Mouse (Mus musculus) lung, embryonic 15.5 days (tissue): ENCODE measurements around the gene Myo1d. TPM values are rescaled to one million over a fixed set of nuclear protein-coding genes. Genes with fewer than 3 reads are reported as not detected.

Experiments used
- ATAC-seq: fragments of 200-750 bp; cut with Nextera tagmentation; 2 replicates; pipeline ENCODE4 v1.8.0; 2017; ENCODE audit warnings: moderate number of reproducible peaks, borderline replicate concordance; ENCODE audit not compliant: low FRiP score, low TSS enrichment; ENCODE audit errors: extremely low read depth
- H3K27ac ChIP-seq: fragments of 300-500 bp; sonication (generic); 2 replicates; pipeline ENCODE4 v1.5.1; 2015; ENCODE audit warnings: moderate library complexity, mild to moderate bottlenecking, inconsistent platforms
- H3K27me3 ChIP-seq: fragments of 300-500 bp; sonication (generic); 2 replicates; pipeline ENCODE4 v1.6.1; 2015; ENCODE audit warnings: inconsistent platforms
- H3K36me3 ChIP-seq: fragments of 300-500 bp; sonication (generic); 2 replicates; pipeline ENCODE4 v1.6.1; 2015; ENCODE audit warnings: inconsistent platforms
- H3K4me1 ChIP-seq: fragments of 300-500 bp; sonication (generic); 2 replicates; pipeline ENCODE4 v1.6.1; 2015; ENCODE audit warnings: inconsistent platforms
- H3K4me2 ChIP-seq: fragments of 300-500 bp; sonication (generic); 2 replicates; pipeline ENCODE4 v1.6.1; 2015; ENCODE audit warnings: inconsistent platforms, mild to moderate bottlenecking, moderate library complexity
- H3K4me3 ChIP-seq: fragments of 300-500 bp; sonication (generic); 2 replicates; pipeline ENCODE4 v1.5.1; 2015; ENCODE audit warnings: mild to moderate bottlenecking, inconsistent platforms
- H3K9ac ChIP-seq: fragments of 300-500 bp; sonication (generic); 2 replicates; pipeline ENCODE4 v1.6.1; 2015; ENCODE audit warnings: inconsistent platforms
- H3K9me3 ChIP-seq: fragments of 300-500 bp; sonication (generic); 2 replicates; pipeline ENCODE4 v1.6.1; 2016; ENCODE audit warnings: inconsistent platforms
- WGBS: fragments of 180-500 bp; shearing (Covaris S2); methylation state at CpG from one replicate; pipeline ENCODE4 v1.1.7; 2015; 5-methylcytosine and 5-hydroxymethylcytosine counted together
- polyA plus RNA-seq: library from polyadenylated mRNA; unstranded; fragments of >200 nt; fragmentation: Nextera tagmentation; extraction: Ambion mirVana; gene quantifications from 2 replicates; pipeline ENCODE4 v1.2.1, GENCODE M21; 2015

The Myo1d gene
- polyA plus RNA-seq, 1 experiment from 2014 or later = 18.8 TPM

DNA sequence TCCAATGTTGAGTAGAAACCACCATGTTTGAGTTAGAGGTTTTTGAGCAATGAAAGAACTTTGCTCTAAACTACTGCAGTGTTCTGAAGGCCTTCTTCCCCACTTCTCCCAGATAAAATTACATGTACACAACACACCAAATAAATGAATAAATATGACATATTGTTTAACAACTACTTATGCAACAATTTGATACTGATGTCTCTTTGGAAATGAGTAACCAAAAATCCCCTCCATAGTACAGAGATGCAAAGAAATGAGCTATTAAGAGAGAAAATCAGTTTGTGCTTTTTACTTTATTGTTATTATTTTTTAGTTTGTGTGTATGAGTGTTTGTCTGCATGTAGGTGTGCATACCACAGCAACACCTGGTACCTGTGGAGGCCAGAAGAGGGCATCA is 273.3 kb downstream of the Myo1d start:
- ATAC-seq = no peak
- Histone ChIP-seq H3K27me3 (no peaks in the 10 kb centered on the region), H3K27ac (no peak overlapping the region), H3K4me3 (no peak overlapping the region), H3K4me1 (peaks cover 18% of the 10 kb centered on the region; the same call in 1 of the 2 replicates), H3K9ac (no peak overlapping the region), H3K36me3 (no peaks in the 10 kb centered on the region), H3K4me2 (no peak overlapping the region), H3K9me3 (no peaks in the 10 kb centered on the region)

DNA sequence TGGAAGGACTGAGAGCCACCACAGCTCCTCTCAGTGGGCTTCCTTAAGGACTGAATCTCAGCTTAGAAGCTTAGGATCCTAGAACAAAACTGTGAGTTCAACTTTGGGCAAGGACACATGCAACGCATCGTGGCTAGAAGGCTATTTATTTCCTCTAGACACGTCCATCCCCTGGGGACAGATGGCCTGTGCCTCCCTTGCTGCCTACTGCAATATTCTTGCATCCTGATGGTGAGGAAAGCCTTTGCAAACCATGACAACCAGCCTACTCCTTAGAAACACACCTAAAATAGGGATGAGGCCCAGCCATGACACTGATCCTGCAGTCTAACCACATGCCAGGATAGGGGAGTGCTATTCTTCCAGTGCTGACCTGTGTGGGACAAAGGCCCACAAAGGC is 274.2 kb downstream of the Myo1d start:
- Histone ChIP-seq H3K27me3 (no peaks in the 10 kb centered on the region), H3K4me1 (peaks cover 18% of the 10 kb centered on the region; the same call in 1 of the 2 replicates), H3K4me2 (no peak overlapping the region), H3K27ac (no peak overlapping the region), H3K4me3 (no peak overlapping the region), H3K9me3 (no peaks in the 10 kb centered on the region), H3K36me3 (no peaks in the 10 kb centered on the region), H3K9ac (no peak overlapping the region)
- no peak for ATAC-seq
- 70% methylated on average over 3 of the region's 3 CpGs for WGBS

DNA sequence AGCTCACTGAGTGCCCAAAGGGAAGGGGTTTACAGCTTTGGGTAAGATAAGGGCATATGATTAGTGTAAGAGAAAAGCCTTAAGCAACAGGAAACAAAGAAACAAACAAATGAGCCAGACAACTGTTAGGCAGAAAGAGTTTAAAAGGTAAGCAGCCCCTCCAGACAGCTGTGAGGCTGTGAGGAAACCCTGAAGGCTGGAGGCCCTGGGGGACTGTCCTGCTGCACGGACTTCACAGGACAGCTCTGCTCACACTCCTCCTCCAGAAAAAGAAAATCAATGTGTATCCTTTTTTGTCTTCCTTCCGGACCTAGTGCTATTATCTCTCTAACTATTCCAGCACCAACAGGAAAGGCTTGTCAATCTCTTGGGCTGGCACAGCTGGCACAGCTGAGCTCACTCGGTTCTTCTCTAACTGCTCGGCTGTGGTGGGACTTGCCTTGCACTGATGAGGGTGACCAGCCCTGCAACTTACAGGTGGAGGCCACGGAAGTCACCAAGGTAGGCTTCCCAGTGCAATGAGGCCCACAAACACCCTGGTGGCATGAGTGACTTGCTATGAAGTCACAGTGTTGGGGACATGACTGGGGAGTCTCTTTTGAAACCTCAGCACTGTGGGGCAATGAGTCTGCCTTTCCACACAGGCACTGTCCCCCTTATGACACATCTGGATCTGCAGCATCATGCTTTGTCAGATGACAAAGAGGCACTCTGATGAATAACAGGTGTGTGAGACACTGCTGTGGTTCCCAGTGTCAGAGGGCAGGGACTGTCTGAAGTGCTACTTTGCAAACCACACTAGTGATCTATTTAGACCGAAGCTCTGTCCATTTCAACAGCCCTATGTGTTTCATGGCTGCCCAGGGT is 275.1 kb downstream of the Myo1d start:
- 40% methylated on average over 6 of the region's 6 CpGs for WGBS
- H3K9ac ChIP-seq = no peak overlapping the region
- H3K27ac ChIP-seq = no peak overlapping the region
- H3K4me2 ChIP-seq = no peak overlapping the region
- no peaks in the 10 kb centered on the region for H3K27me3 ChIP-seq
- H3K4me1 ChIP-seq = peaks cover 18% of the 10 kb centered on the region; the same call in 1 of the 2 replicates
- ATAC-seq = no peak
- no peaks in the 10 kb centered on the region for H3K9me3 ChIP-seq
- H3K4me3 ChIP-seq = no peak overlapping the region
- no peaks in the 10 kb centered on the region for H3K36me3 ChIP-seq

DNA sequence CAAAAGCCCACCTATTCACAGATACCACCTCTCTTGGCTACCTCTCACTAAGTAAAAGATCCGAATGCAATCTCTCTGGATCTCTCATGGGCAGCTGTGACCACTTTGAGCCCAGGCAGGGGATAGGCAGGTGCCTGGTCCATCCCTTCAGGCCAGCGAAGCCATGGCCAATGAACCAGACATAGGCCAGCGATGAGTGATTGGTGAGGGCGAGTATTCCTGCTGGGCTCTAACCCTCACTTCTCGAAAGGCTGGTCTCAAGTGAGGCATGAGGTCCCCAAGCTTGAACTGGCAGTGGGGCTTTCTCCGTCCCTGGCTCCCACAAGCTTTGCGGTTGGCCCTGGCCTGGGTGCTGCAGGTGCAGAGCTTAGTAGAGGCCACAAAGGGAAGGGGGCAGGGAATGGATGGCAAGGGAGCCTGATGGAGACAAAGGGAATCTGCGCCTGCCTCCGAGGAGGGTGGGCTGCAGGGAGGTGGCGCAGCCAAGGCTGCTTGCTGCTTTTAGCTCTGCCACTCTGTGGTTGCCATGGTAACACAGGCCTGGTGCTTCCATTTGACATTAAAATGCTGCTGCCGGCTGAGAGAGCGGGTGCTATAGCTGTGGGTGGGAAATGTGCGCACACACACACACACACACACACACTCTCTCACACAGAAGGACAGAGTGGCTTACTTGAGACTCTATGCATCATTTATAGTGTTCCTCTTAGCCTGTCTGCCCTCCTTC is 275.9 kb downstream of the Myo1d start:
- WGBS = 39% methylated on average over 13 of the region's 13 CpGs
- no peak overlapping the region for H3K27ac ChIP-seq
- ATAC-seq = 0 out of 2 replicates have a peak, but pooled peaks have one; percentile 27
- no peaks in the 10 kb centered on the region for H3K36me3 ChIP-seq
- no peaks in the 10 kb centered on the region for H3K27me3 ChIP-seq
- no peaks in the 10 kb centered on the region for H3K9me3 ChIP-seq
- no peak overlapping the region for H3K9ac ChIP-seq
- peaks cover 18% of the 10 kb centered on the region for H3K4me1 ChIP-seq
- H3K4me3 ChIP-seq = no peak overlapping the region
- no peak overlapping the region for H3K4me2 ChIP-seq

DNA sequence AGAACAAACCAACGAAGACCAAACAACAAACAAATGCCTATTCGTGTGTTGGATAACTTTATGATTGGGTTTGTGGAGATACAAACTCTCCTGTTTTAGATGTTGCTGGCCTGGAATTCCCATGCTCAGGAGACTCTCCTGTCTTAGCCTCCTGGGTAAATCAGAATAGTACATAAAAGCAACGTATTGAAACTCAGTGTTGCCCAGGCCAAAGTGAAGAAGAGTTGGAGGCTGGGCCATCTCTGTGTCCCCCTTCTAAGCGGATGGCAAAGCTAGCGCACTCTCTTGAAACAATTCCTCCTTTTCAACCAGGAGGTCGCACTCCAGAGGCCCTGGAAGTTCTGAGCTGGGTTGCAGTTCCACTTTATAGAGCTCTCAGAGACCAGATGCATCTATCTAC is 276.5 kb downstream of the Myo1d start:
- no peak overlapping the region for H3K27ac ChIP-seq
- H3K4me3 ChIP-seq = no peak overlapping the region
- ATAC-seq = no peak
- peaks cover 18% of the 10 kb centered on the region for H3K4me1 ChIP-seq
- 81% methylated on average over 6 of the region's 6 CpGs for whole genome bisulfite sequencing
- no peaks in the 10 kb centered on the region for H3K36me3 ChIP-seq
- H3K4me2 ChIP-seq = no peak overlapping the region
- H3K9me3 ChIP-seq = no peaks in the 10 kb centered on the region
- H3K27me3 ChIP-seq = no peaks in the 10 kb centered on the region
- H3K9ac ChIP-seq = no peak overlapping the region

DNA sequence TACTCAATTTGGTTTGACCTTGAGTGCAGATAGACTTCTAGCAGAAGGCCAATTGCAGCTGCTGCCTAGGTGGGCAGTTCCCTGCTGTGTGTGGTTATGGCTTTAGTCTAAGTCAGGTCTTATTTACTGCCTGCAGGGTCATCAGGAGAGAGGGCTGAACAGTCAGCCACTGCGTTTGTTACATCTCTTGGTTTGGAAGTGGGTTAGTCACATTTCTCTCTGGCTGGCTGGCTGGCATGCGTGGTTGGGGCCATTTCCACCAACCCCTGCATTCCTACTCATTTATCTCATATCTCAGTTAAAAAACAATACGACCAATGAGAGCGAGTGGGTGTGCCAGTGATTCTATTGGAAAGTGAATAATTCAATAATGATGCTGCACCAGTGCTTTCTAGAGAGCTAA is 280.3 kb downstream of the Myo1d start:
- WGBS = 75% methylated on average over 4 of the region's 4 CpGs
- Histone ChIP-seq H3K4me3 (no peak overlapping the region), H3K9me3 (no peaks in the 10 kb centered on the region), H3K4me2 (no peak overlapping the region), H3K9ac (no peak overlapping the region), H3K27me3 (no peaks in the 10 kb centered on the region), H3K36me3 (no peaks in the 10 kb centered on the region), H3K27ac (no peak overlapping the region), H3K4me1 (peaks cover 18% of the 10 kb centered on the region)
- no peak for ATAC-seq

DNA sequence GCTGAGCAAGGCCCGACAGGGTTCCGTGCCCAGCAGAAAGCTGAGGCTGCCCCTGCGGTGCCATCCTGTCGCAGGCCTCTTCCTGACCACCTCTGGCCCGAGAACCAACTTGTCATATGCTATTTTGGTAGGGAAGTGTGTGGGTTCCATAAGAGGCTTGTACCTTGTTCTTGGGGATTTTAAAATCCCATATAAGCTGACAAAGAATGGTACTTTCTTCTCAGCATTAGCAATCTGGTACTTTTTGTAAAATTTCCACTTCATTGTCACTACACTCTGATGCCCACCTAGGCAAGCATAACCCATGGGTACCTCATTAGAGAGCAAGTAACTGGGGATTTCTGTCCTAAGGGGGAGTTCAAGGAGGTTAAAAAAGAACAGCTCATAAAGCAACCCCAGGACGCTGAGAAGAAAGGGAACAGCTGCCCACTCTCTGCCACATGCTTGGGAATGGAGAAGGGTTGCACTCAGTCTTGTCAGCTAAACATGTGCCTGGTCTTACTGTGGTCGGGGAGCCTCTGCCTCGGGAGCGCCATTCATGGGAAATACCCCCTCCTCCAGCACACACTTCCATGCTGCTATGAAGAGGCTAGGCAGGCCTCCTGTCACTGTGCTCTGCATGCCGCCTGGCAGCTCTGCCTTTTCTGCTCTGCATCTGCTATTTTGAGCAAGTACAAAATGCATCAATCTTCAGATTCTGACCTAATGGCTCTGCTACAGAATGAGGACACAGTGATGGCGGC is 281.3 kb downstream of the Myo1d start:
- no peak overlapping the region for H3K9ac ChIP-seq
- H3K36me3 ChIP-seq = no peaks in the 10 kb centered on the region
- H3K9me3 ChIP-seq = no peaks in the 10 kb centered on the region
- no peaks in the 10 kb centered on the region for H3K27me3 ChIP-seq
- H3K4me3 ChIP-seq = no peak overlapping the region
- H3K4me1 ChIP-seq = peaks cover 11% of the 10 kb centered on the region
- no peak overlapping the region for H3K4me2 ChIP-seq
- WGBS = 58% methylated on average over 11 of the region's 11 CpGs
- no peak for ATAC-seq
- no peak overlapping the region for H3K27ac ChIP-seq

DNA sequence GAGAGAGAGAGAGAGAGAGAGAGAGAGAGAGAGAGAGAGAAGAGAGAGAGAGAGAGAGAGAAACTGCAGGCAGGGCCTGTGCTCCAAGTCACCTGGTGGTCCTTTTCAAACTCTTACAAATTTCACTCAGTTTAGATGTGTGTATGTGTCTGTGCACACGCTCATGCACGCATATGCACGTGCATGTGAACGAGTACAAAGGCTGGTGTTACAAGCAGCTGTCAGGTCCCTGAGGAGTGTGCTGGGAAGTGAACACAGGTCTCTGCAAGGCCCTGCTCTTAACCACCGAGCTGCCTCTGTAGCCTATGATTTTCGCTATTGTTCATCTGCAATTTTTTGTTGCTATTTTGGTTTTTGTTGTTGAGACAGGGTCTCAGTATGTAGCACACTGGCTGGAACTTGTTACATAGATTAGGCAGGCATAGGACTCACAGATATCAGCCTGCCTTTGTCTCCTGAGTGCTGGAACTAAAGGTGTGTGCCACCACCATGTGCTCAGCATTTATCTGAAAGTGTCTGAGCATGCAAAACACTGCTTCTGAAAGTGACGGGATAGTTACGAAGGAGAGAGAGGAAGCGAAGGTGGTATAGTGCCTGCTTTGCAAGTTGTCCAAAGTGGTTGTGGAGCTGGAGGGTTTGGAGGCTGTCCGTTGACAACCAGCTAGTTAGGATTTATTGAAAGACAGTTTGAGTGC is 282.5 kb downstream of the Myo1d start:
- 72% methylated on average over 10 of the region's 10 CpGs for WGBS
- no peak for ATAC-seq
- Histone ChIP-seq H3K27ac (no peak overlapping the region), H3K9me3 (no peaks in the 10 kb centered on the region), H3K36me3 (no peaks in the 10 kb centered on the region), H3K27me3 (no peaks in the 10 kb centered on the region), H3K4me3 (no peak overlapping the region), H3K4me2 (no peak overlapping the region), H3K4me1 (peaks cover 11% of the 10 kb centered on the region), H3K9ac (no peak overlapping the region)

DNA sequence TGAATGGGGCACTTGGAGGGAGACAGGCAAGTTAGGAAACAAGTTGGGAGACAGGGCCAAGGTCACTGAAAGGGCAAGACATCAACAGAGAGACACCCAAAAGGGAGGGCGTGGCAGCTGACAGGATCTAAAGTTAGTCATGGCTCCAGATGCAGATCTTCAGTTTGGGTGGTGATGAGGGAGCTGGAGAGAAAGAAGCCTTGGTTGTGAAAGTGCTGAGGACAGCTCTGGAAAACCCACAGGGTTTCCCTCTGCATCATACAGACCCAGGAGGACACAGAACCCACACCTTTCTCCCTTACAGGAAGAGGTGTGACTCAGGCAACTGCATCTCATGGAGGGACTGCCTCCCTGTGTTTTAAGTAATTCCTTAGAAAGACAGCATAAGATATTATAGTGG is 283.2 kb downstream of the Myo1d start:
- no peak overlapping the region for H3K9ac ChIP-seq
- H3K9me3 ChIP-seq = no peaks in the 10 kb centered on the region
- H3K27ac ChIP-seq = no peak overlapping the region
- H3K4me2 ChIP-seq = no peak overlapping the region
- 50% methylated on average over 1 of the region's 1 CpGs for WGBS
- H3K4me3 ChIP-seq = no peak overlapping the region
- H3K4me1 ChIP-seq = peaks cover 11% of the 10 kb centered on the region
- no peaks in the 10 kb centered on the region for H3K27me3 ChIP-seq
- ATAC-seq = no peak
- no peaks in the 10 kb centered on the region for H3K36me3 ChIP-seq

DNA sequence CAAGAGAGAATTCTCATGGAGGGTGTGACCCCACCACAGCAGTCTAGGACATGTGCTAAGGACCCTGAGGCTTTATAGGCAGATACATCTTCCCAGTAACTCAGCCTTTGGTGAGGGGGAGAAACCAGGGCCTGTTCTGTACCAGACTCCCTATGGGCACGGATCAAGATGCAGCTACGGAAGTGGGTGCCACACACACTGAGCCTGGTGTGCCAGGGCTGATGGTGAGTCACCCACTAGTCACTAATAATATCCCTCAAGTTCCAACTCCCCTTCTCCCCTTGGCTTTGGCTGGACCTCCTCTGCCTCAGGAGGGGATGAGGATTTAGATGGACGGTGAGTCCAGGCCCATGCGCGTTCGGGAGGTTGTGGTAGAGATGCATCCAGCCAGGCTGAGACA is 283.9 kb downstream of the Myo1d start:
- H3K4me2 ChIP-seq = no peak overlapping the region
- no peak overlapping the region for H3K9ac ChIP-seq
- H3K4me3 ChIP-seq = no peak overlapping the region
- WGBS = 90% methylated on average over 6 of the region's 6 CpGs
- H3K36me3 ChIP-seq = no peaks in the 10 kb centered on the region
- ATAC-seq = no peak
- H3K9me3 ChIP-seq = no peaks in the 10 kb centered on the region
- H3K4me1 ChIP-seq = peaks cover 13% of the 10 kb centered on the region
- no peaks in the 10 kb centered on the region for H3K27me3 ChIP-seq
- H3K27ac ChIP-seq = no peak overlapping the region

DNA sequence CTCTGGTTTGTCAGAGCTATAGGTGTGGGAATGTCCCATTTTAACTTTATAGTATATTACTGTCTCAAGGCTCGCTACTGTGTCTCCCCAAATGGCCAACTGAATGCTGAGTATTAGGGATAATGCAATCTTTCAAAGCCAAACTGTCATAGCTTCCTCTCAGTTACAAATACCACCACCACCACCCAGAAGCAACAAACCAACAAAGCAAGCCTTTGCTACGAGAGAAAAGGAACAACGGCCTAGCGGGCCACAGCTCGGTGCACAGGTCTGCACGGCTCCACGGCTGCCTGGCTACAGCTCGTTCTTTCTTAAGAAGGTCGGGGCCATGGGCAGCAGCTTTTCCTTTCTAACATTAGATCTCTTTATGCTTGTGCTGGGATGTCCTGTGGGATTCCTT is 285.0 kb downstream of the Myo1d start:
- no peak overlapping the region for H3K27ac ChIP-seq
- 80% methylated on average over 9 of the region's 9 CpGs for WGBS
- no peak overlapping the region for H3K9ac ChIP-seq
- H3K36me3 ChIP-seq = no peaks in the 10 kb centered on the region
- no peak for ATAC-seq
- no peak overlapping the region for H3K4me3 ChIP-seq
- no peak overlapping the region for H3K4me2 ChIP-seq
- no peaks in the 10 kb centered on the region for H3K9me3 ChIP-seq
- peaks cover 22% of the 10 kb centered on the region for H3K4me1 ChIP-seq
- H3K27me3 ChIP-seq = no peaks in the 10 kb centered on the region
